Mouse (Mus musculus) heart, embryonic 12.5 days (tissue): ENCODE measurements around the gene Ctnnb1. TPM values are rescaled to one million over a fixed set of nuclear protein-coding genes. Genes with fewer than 3 reads are reported as not detected.

Source experiments
- ATAC-seq: fragments of 200-750 bp; cut with Nextera tagmentation; 2 replicates; pipeline ENCODE4 v1.8.0; 2017; ENCODE audit warnings: moderate TSS enrichment, moderate library complexity; ENCODE audit not compliant: insufficient number of reproducible peaks, low FRiP score
- H3K27ac ChIP-seq: fragments of 300-500 bp; sonication (generic); 2 replicates; pipeline ENCODE4 v1.5.1; 2016; ENCODE audit warnings: mild to moderate bottlenecking, moderate library complexity; ENCODE audit not compliant: poor library complexity, severe bottlenecking
- H3K27me3 ChIP-seq: fragments of 300-500 bp; sonication (generic); replicated peaks from 2 replicates; pipeline ENCODE4 v1.6.1; 2016; ENCODE audit warnings: mild to moderate bottlenecking, moderate library complexity
- H3K36me3 ChIP-seq: fragments of 300-500 bp; sonication (generic); 2 replicates; pipeline ENCODE4 v1.6.1; 2016; ENCODE audit warnings: mild to moderate bottlenecking, moderate library complexity
- H3K4me1 ChIP-seq: fragments of 300-500 bp; sonication (generic); replicated peaks from 2 replicates; pipeline ENCODE4 v1.6.1; 2016; ENCODE audit warnings: mild to moderate bottlenecking
- H3K4me2 ChIP-seq: fragments of 300-500 bp; sonication (generic); 2 replicates; pipeline ENCODE4 v1.6.1; 2016; ENCODE audit warnings: mild to moderate bottlenecking, moderate library complexity
- H3K4me3 ChIP-seq: fragments of 300-500 bp; sonication (generic); 2 replicates; pipeline ENCODE4 v1.5.1; 2016; ENCODE audit warnings: mild to moderate bottlenecking
- H3K9ac ChIP-seq: fragments of 300-500 bp; sonication (generic); 2 replicates; pipeline ENCODE4 v1.6.1; 2016; ENCODE audit warnings: mild to moderate bottlenecking, moderate library complexity
- H3K9me3 ChIP-seq: fragments of 300-500 bp; sonication (generic); replicated peaks from 2 replicates; pipeline ENCODE4 v1.6.1; 2016; ENCODE audit warnings: mild to moderate bottlenecking, moderate library complexity
- WGBS: fragments of 180-500 bp; shearing (Covaris S2); methylation state at CpG from one replicate; pipeline ENCODE4 v1.1.7; 2016; 5-methylcytosine and 5-hydroxymethylcytosine counted together
- microRNA-seq: library from miRNA; unstranded; fragments of <30 nt; microRNA quantifications from one replicate; pipeline ENCODE4, GENCODE M21; 2017
- polyA plus RNA-seq: library from polyadenylated mRNA; unstranded; fragments of >200 nt; fragmentation: Nextera tagmentation; extraction: Ambion mirVana; gene quantifications from 2 replicates; pipeline ENCODE4 v1.2.1, GENCODE M21; 2016

Ctnnb1 gene
- polyA plus RNA-seq, 1 experiment from 2014 or later = 397 TPM

DNA sequence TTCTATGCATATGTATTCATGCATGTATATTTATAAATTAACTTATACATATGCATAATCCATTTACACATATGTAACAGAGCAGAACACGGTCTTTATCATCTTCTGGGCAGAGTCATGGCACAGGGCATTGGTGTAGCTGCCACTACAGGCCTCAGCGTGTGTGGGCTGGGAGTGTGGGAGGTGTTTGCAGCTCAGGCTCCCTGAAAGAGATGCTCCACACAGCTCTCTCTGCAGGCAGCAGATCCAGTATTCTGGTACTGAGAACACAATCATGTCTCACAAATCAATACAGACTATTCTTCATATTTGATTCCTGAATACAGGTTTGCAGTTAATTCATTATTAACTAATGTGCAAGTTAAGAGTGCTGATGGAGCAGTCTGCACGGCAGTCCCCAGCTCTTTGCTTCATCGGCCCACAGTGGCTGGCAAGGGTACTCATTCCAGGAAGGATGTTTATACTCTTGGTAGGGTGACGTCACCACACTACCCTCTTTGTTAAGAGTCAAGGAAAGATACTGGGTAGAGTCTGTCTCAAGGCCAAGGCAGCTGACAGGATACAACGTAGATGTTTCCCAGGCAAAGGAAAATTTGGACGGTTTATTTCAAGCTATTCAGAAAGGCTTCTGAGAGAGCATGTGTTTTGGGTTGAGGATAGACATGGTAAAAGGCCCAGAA lies 71.8 kb downstream of the Ctnnb1 start:
- Histone ChIP-seq H3K27me3 (no peaks in the 10 kb centered on the region), H3K9ac (0 out of 2 replicates have a peak overlapping the region, but pooled peaks have one; percentile 39), H3K4me2 (no peak overlapping the region), H3K36me3 (no peaks in the 10 kb centered on the region), H3K27ac (peak overlapping the region; percentile 69), H3K9me3 (no peaks in the 10 kb centered on the region), H3K4me1 (peaks cover 22% of the 10 kb centered on the region), H3K4me3 (no peak overlapping the region)
- WGBS = 45% methylated on average over 7 of the region's 7 CpGs
- ATAC-seq = peak; percentile 76

GRCm38 (mm10) chr9:121001681-121002540 lies 72.9 kb downstream of the Ctnnb1 start:
- Histone ChIP-seq H3K9ac (no peak overlapping the region), H3K27me3 (no peaks in the 10 kb centered on the region), H3K27ac (peak overlapping the region; percentile 69), H3K4me3 (no peak overlapping the region), H3K4me2 (no peak overlapping the region), H3K36me3 (no peaks in the 10 kb centered on the region), H3K9me3 (no peaks in the 10 kb centered on the region), H3K4me1 (peaks cover 22% of the 10 kb centered on the region)
- ATAC-seq = no peak
- WGBS = 61% methylated on average over 15 of the region's 15 CpGs

DNA sequence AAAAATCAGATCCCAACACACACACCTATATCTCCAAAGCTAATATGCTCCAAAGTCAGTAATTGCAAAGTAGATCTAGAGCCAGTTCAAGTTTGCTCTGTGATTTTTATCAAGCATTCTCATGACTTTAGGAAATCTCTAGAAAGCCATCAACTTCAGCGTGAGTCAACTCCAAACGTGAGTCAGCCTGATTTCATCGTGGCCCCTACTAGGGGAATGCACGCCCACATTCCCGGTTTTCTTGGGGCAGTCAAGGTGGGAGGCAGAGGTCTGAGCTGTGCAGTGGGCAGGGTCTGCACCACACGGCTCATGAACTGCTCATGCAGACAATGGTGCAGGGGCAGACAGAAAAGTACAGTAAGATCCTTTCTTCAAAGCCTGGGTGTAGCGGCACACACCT lies 76.9 kb downstream of the Ctnnb1 start:
- WGBS = 74% methylated on average over 7 of the region's 7 CpGs
- no peaks in the 10 kb centered on the region for H3K27me3 ChIP-seq
- no peak overlapping the region for H3K27ac ChIP-seq
- no peak overlapping the region for H3K4me2 ChIP-seq
- no peaks in the 10 kb centered on the region for H3K36me3 ChIP-seq
- H3K9ac ChIP-seq = no peak overlapping the region
- peaks cover 15% of the 10 kb centered on the region for H3K4me1 ChIP-seq
- no peak overlapping the region for H3K4me3 ChIP-seq
- ATAC-seq = no peak
- H3K9me3 ChIP-seq = no peaks in the 10 kb centered on the region

Small RNA genes within 50 kb of the gene (microRNA-seq; reads per million reads assigned to microRNA genes)
- not detected for gene Mir7090
